Mouse (Mus musculus): ENCODE measurements around the gene Eif2s2. TPM values are rescaled to one million over a fixed set of nuclear protein-coding genes. Genes with fewer than 3 reads are reported as not detected.
A peak's percentile ranks its signal among the peaks of the same experiment; 100 is the strongest.

Eif2s2 gene
- polyA plus RNA-seq (2014; fragmentation: Nextera tagmentation; extraction: Ambion mirVana) = 174 and 183 TPM in 2 replicates

DNA sequence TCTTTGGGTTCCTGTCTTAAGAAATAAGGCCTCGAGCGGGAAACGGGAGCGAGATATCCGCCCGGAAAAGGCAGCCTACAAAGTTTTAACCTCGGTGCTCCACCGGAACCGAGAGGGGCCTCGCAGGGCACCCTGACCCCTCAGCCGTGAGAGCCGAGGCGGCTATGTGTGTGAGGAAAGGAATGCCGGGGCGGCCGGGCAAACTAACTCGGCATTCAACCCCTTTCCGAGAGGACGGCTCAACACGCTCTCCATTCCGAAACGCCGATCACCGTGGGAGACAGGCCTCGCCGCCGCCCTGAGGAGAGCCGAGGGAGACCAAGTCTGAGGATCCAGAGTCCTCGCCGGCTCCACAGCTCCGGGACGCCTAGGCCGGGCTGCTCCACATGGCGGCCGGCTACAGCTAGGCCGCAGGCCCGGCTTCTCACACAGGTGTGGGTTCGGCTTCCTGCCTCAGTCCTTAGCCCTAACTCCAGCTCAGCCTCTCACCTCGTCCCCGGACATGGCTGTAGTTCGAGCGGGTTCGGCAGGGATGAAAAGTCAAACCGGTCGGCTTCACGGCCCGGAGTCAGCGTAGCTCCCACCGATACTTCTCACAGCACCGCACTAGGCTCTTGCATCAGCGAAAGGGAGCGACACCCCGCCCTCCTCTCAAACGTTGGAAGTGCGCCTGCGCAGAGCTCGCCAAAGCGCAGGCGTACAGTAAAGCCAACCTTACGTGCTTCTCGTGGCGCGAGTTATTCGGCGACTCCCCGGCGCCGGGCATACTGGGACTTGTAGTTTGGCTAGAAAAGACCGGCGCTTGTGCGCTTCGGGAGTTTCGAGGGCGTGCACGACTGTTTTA lies at the start of gene Eif2s2:
Eif2s2 (minus strand) TSS at position 735 of the 844 bp plus-strand sequence.
- Histone ChIP-seq H3K4me1 (replicated peaks; ENCODE audit: control insufficient read depth, insufficient read depth, low read length) (peaks cover 11% of the 10 kb centered on the region), H3K9me3 (ENCODE audit: control insufficient read depth, low read length) (no peaks in the 10 kb centered on the region), H3K4me2 (peak within 1 kb of the TSS; percentile 91), H3K9ac (ENCODE audit: low read depth, low read length) (peak within 1 kb of the TSS; percentile 97), H3K4me3 (ENCODE audit: low read depth, low read length) (peak within 1 kb of the TSS; percentile 97), H3K27me3 (replicated peaks; ENCODE audit: control insufficient read depth, insufficient read depth, low read length) (no peaks in the 10 kb centered on the region), H3K27ac (ENCODE audit: low read depth, low read length) (peak within 1 kb of the TSS; percentile 92), H3K36me3 (ENCODE audit: control insufficient read depth, insufficient read depth, low read length) (peaks cover 3% of the 10 kb centered on the region; the same call in 1 of the 2 replicates)
- ATAC-seq (replicated peaks; ENCODE audit: low FRiP score) = peak; percentile 97
- DNase-seq (ENCODE audit: low spot score) = peak; percentile 91
- WGBS = under 1% methylated on average over 75 of the region's 75 CpGs

DNA sequence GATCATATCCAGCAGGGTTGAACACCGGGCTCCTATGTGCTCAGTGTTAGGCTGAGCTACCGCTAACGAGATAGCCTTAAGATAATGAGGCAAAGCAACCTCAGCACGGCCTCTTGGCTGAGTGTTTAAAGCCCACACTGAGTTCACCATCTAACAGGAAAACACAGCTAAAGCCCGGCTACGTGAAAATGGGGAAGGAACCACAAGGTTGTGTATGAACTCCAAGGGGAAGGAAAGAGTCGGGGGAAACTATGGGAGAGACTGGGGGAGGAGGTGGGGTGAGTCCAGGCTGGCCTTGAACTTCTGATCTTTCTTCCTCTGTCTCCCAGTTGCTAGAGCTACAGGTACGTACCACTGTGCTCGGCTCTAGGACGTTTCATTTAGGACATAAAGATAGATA lies 49.2 kb upstream of the Eif2s2 start:
- Histone ChIP-seq H3K9ac (ENCODE audit: low read depth, low read length) (no peak overlapping the region), H3K36me3 (ENCODE audit: control insufficient read depth, insufficient read depth, low read length) (no peaks in the 10 kb centered on the region), H3K4me3 (ENCODE audit: low read depth, low read length) (no peak overlapping the region), H3K27ac (ENCODE audit: low read depth, low read length) (no peak overlapping the region), H3K9me3 (ENCODE audit: control insufficient read depth, low read length) (no peaks in the 10 kb centered on the region), H3K4me2 (no peak overlapping the region), H3K4me1 (replicated peaks; ENCODE audit: control insufficient read depth, insufficient read depth, low read length) (0 out of 2 replicates have a peak, but pooled peaks cover 2% of the 10 kb centered on the region), H3K27me3 (replicated peaks; ENCODE audit: control insufficient read depth, insufficient read depth, low read length) (peaks cover 4% of the 10 kb centered on the region; the same call in 1 of the 2 replicates)
- no peak for DNase-seq (ENCODE audit: low spot score)
- WGBS = 48% methylated on average over 10 of the region's 10 CpGs
- no peak for ATAC-seq (replicated peaks; ENCODE audit: low FRiP score)

DNA sequence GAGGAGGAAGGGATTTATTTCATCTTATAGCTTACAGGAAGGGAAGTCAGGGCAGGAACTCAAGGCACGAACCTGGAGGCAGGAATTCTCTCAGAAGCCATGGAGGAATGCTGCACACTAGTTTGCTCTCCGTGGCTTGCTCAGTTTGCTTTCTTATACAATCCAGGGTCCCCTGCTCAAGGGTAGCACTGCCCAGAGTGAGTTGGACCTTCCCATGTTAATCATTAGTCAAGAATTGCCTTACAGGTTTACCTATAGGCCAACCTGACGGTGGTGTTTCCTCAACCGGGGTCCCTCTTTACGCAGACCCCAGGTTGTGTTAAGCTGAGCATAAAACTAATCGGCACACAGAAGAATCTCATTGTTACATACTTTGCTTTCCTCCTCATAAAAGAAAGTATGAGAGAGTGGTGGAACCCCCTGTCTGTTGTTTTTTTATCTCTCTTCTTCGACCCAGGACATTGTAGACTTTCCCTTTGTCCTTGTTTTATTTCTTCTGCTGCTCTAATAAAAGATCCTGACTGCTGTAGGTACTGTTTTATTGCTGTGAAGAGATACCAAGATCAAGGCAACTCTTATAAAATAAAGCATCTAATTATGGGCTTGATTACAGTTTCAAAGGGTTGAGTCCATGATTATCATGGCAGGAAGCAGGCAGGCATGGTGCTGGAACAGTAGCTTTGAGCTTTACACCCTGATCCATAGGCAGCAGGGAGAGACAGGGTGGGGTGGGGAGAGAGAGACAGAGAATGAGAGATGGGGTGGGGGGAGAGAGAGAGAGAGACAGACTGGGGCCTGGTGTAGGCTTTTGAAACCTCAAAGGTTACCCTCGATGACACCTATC lies 45.0 kb upstream of the Eif2s2 start:
- ATAC-seq (replicated peaks; ENCODE audit: low FRiP score) (no peak), DNase-seq (ENCODE audit: low spot score) (no peak)
- WGBS = 70% methylated on average over 8 of the region's 8 CpGs
- Histone ChIP-seq H3K9ac (ENCODE audit: low read depth, low read length) (no peak overlapping the region), H3K36me3 (ENCODE audit: control insufficient read depth, insufficient read depth, low read length) (no peaks in the 10 kb centered on the region), H3K4me3 (ENCODE audit: low read depth, low read length) (no peak overlapping the region), H3K4me2 (no peak overlapping the region), H3K9me3 (ENCODE audit: control insufficient read depth, low read length) (no peaks in the 10 kb centered on the region), H3K27me3 (replicated peaks; ENCODE audit: control insufficient read depth, insufficient read depth, low read length) (peaks cover 4% of the 10 kb centered on the region; the same call in 1 of the 2 replicates), H3K4me1 (replicated peaks; ENCODE audit: control insufficient read depth, insufficient read depth, low read length) (0 out of 2 replicates have a peak, but pooled peaks cover 2% of the 10 kb centered on the region), H3K27ac (ENCODE audit: low read depth, low read length) (no peak overlapping the region)

DNA sequence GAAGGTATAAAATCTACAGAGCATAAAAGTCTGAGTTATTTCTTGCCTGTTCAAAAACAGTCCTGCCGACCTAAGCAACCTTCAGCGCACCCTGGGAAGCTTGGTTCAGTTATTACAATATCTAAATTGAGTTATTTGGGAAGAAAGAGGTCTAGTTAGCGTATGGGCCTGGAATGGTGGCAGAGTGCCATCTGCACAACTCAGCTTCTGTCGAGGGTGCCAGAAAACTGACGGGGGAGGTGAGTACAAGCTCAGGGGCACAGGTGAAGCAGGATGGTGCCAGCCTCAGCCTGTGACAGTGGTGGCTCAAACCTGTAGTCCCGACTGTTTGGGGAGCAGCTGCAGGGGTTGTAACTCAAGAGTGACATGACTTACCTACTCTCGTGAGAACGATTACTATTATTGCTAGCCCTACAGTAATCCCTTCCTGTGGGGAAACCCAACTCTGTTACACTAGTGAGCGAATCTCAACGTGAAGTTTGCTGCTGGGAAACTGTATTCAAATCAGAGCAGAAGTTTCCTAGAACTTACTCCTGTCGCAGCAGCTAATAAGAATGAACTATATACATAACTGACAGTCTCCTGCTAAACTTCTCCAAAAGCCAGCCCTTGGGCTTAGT lies 43.9 kb upstream of the Eif2s2 start:
- Histone ChIP-seq H3K9ac (ENCODE audit: low read depth, low read length) (no peak overlapping the region), H3K4me3 (ENCODE audit: low read depth, low read length) (no peak overlapping the region), H3K4me2 (no peak overlapping the region), H3K27ac (ENCODE audit: low read depth, low read length) (no peak overlapping the region), H3K27me3 (replicated peaks; ENCODE audit: control insufficient read depth, insufficient read depth, low read length) (peaks cover 4% of the 10 kb centered on the region; the same call in 1 of the 2 replicates), H3K4me1 (replicated peaks; ENCODE audit: control insufficient read depth, insufficient read depth, low read length) (no peaks in the 10 kb centered on the region), H3K9me3 (ENCODE audit: control insufficient read depth, low read length) (no peaks in the 10 kb centered on the region), H3K36me3 (ENCODE audit: control insufficient read depth, insufficient read depth, low read length) (no peaks in the 10 kb centered on the region)
- 74% methylated on average over 11 of the region's 11 CpGs for WGBS
- DNase-seq (ENCODE audit: low spot score) (no peak), ATAC-seq (replicated peaks; ENCODE audit: low FRiP score) (no peak)

DNA sequence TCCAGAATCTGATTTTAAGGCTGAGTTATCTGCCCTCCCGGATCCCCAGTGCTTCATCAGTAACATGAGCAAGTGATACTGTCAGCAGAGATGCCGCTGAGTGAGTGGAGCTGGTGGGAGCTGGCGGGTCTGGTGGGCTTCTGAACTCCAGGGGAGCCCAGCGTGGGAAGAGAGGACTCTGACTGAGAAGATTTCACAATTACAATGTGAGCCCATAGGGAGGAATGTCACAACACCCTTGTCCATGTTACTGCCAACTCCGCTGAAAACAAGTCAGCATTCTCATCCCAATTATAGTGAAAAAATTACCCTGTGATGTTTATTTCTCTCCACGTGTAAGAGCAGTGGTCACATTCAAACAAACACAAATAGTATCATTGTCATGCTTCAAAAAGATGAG lies 43.4 kb upstream of the Eif2s2 start:
- H3K4me2 ChIP-seq = no peak overlapping the region
- H3K4me1 ChIP-seq (replicated peaks; ENCODE audit: control insufficient read depth, insufficient read depth, low read length) = no peaks in the 10 kb centered on the region
- 61% methylated on average over 6 of the region's 6 CpGs for WGBS
- ATAC-seq (replicated peaks; ENCODE audit: low FRiP score) = no peak
- H3K36me3 ChIP-seq (ENCODE audit: control insufficient read depth, insufficient read depth, low read length) = no peaks in the 10 kb centered on the region
- H3K4me3 ChIP-seq (ENCODE audit: low read depth, low read length) = no peak overlapping the region
- peaks cover 4% of the 10 kb centered on the region; the same call in 1 of the 2 replicates for H3K27me3 ChIP-seq (replicated peaks; ENCODE audit: control insufficient read depth, insufficient read depth, low read length)
- H3K9me3 ChIP-seq (ENCODE audit: control insufficient read depth, low read length) = no peaks in the 10 kb centered on the region
- H3K9ac ChIP-seq (ENCODE audit: low read depth, low read length) = no peak overlapping the region
- DNase-seq (ENCODE audit: low spot score) = no peak
- no peak overlapping the region for H3K27ac ChIP-seq (ENCODE audit: low read depth, low read length)

DNA sequence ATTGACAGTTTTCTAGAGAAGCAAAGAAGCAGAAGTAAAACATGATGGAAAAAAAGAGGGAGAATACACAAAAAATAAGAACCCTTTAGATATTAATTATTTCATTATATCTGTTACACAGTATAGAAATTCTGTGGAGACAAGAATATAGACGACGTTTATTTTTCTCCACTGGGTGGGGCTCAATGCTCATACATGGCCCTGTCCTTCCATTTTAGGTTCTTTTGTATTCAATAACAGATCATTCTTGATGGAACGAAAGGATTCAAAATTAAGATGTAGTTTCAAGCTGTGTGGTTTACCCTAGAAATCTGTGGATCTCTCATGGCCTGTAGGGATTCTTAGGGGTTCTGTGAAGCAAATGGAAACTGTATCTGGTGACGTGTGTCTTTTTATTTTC lies 41.1 kb upstream of the Eif2s2 start:
- Histone ChIP-seq H3K9me3 (ENCODE audit: control insufficient read depth, low read length) (no peaks in the 10 kb centered on the region), H3K4me1 (replicated peaks; ENCODE audit: control insufficient read depth, insufficient read depth, low read length) (no peaks in the 10 kb centered on the region), H3K4me3 (ENCODE audit: low read depth, low read length) (no peak overlapping the region), H3K36me3 (ENCODE audit: control insufficient read depth, insufficient read depth, low read length) (no peaks in the 10 kb centered on the region), H3K4me2 (no peak overlapping the region), H3K27me3 (replicated peaks; ENCODE audit: control insufficient read depth, insufficient read depth, low read length) (peaks cover 4% of the 10 kb centered on the region; the same call in 1 of the 2 replicates), H3K9ac (ENCODE audit: low read depth, low read length) (no peak overlapping the region), H3K27ac (ENCODE audit: low read depth, low read length) (no peak overlapping the region)
- no peak for DNase-seq (ENCODE audit: low spot score)
- 70% methylated on average over 4 of the region's 4 CpGs for WGBS
- no peak for ATAC-seq (replicated peaks; ENCODE audit: low FRiP score)

DNA sequence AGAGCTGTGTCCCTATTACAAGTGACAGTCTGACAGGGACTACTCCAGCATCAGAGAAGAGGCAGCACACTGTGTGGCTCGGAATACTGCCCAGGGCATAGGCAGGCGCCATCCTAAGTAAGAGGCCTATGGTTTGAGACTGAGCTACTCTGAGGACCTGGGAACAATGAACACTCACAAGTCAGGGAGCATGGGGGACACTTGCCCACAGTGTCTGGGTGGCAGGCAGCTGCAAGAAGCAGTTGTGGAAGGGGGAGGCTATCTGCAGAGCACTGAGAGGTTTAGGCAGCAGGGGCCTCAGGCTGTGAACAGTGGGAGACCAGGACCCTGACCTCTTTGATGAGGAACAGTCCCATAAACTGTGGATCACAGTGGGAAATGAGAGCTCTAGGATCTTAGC lies 35.6 kb upstream of the Eif2s2 start:
- no peaks in the 10 kb centered on the region for H3K4me1 ChIP-seq (replicated peaks; ENCODE audit: control insufficient read depth, insufficient read depth, low read length)
- no peaks in the 10 kb centered on the region for H3K9me3 ChIP-seq (ENCODE audit: control insufficient read depth, low read length)
- ATAC-seq (replicated peaks; ENCODE audit: low FRiP score) = no peak
- no peak overlapping the region for H3K9ac ChIP-seq (ENCODE audit: low read depth, low read length)
- no peaks in the 10 kb centered on the region for H3K36me3 ChIP-seq (ENCODE audit: control insufficient read depth, insufficient read depth, low read length)
- H3K27ac ChIP-seq (ENCODE audit: low read depth, low read length) = no peak overlapping the region
- H3K27me3 ChIP-seq (replicated peaks; ENCODE audit: control insufficient read depth, insufficient read depth, low read length) = no peaks in the 10 kb centered on the region
- DNase-seq (ENCODE audit: low spot score) = no peak
- no peak overlapping the region for H3K4me3 ChIP-seq (ENCODE audit: low read depth, low read length)
- 59% methylated on average over 2 of the region's 2 CpGs for WGBS
- no peak overlapping the region for H3K4me2 ChIP-seq

DNA sequence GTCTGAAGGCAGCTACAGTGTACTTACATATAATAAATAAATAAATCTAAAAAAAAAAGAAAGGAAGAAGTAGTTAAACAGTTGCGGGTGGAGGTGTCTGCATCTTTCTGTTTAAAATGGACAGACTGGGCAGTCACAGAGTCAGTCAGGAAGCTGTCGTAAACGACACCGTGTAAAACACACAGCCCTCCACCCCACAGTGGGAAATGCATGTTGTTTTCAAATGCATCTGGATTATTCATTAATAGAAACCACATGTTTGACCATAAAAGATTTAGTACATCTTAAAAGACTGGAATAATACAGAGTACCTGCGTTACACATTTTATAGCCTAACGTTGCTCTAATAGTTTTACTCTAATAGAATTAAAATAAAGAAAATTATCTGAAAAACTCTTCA lies 34.1 kb upstream of the Eif2s2 start:
- Histone ChIP-seq H3K4me2 (no peak overlapping the region), H3K36me3 (ENCODE audit: control insufficient read depth, insufficient read depth, low read length) (no peaks in the 10 kb centered on the region), H3K4me1 (replicated peaks; ENCODE audit: control insufficient read depth, insufficient read depth, low read length) (no peaks in the 10 kb centered on the region), H3K9ac (ENCODE audit: low read depth, low read length) (no peak overlapping the region), H3K27me3 (replicated peaks; ENCODE audit: control insufficient read depth, insufficient read depth, low read length) (no peaks in the 10 kb centered on the region), H3K27ac (ENCODE audit: low read depth, low read length) (no peak overlapping the region), H3K4me3 (ENCODE audit: low read depth, low read length) (no peak overlapping the region), H3K9me3 (ENCODE audit: control insufficient read depth, low read length) (no peaks in the 10 kb centered on the region)
- 84% methylated on average over 6 of the region's 6 CpGs for WGBS
- ATAC-seq (replicated peaks; ENCODE audit: low FRiP score) = no peak
- no peak for DNase-seq (ENCODE audit: low spot score)
